Mouse (Mus musculus) heart, adult 2 months (tissue): Measurements from ENCODE around the gene Nr0b2.

ENCODE experiments used
- CTCF ChIP-seq: fragments of 200-600 bp; IDR thresholded peaks from 2 replicates; pipeline ENCODE4 v1.8.1; 2022; ENCODE audit warnings: antibody characterized with exemption, mild to moderate bottlenecking, moderate library complexity
- POLR2A ChIP-seq: fragments of 200-500 bp; IDR thresholded peaks from 2 replicates; pipeline ENCODE4 v1.6.1; 2011; ENCODE audit warnings: mild to moderate bottlenecking, low read depth, low read length, control low read depth; ENCODE audit not compliant: insufficient read depth

- TF ChIP-seq CTCF: peak; percentile 33; the same call in 1 of the 2 replicates
- TF ChIP-seq POLR2A: peak; percentile 88
Measured at GRCm38 (mm10) chr4:133574070-133574842, 21.1 kb downstream of the Nr0b2 start, which contains the start of gene Gpatch3.
